Mouse (Mus musculus) layer of hippocampus, adult 6 months (tissue): ENCODE measurements around the gene Garnl3. TPM values are rescaled to one million over a fixed set of nuclear protein-coding genes. Genes with fewer than 3 reads are reported as not detected.

Experiments
- long read RNA-seq, 2 experiments: library from polyadenylated mRNA; unstranded; transcript quantifications; one replicate each; pipeline ENCODE4 v2.0.0; 2019 to 2020
- polyA plus RNA-seq: library from polyadenylated mRNA; unstranded; fragments of <200 nt; fragmentation: Nextera tagmentation; gene quantifications from 2 replicates; pipeline ENCODE4 v1.2.3, GENCODE M21; 2021

The Garnl3 gene
- 16.6 and 19.8 TPM in 2 replicates for polyA plus RNA-seq
- long read RNA-seq, experiment 1, partial matches to known transcripts = 9 of 22 reads
- long read RNA-seq, experiment 1, other reads (novel, unspliced or antisense) = 7 of 22 reads
- long read RNA-seq, experiment 2, transcript Garnl3-201 (28 exons, 3,678 nt) = minor isoform, 22 of 162 reads
- long read RNA-seq, experiment 2, transcript Garnl3-202 (29 exons, 3,578 nt) = major isoform, 30 of 162 reads
- long read RNA-seq, experiment 2, partial matches to known transcripts = 16 of 162 reads
- long read RNA-seq, experiment 2, other reads (novel, unspliced or antisense) = 94 of 162 reads

GRCm38 (mm10) chr2:33131500-33132092, at the start of gene Garnl3:
Gene Garnl3, minus strand, starts transcription at chr2:33131654.

GRCm38 (mm10) chr2:32981725-32982271, 149.7 kb downstream of the Garnl3 start, which contains the start of gene Slc2a8:
Gene Slc2a8, minus strand, starts transcription at chr2:32982083.

GRCm38 (mm10) chr2:32961192-32961995, 170.1 kb downstream of the Garnl3 start, which contains the start of the genes Rpl12 and Lrsam1:
Gene Rpl12, plus strand, starts transcription at chr2:32961559.
Gene Lrsam1, minus strand, starts transcription at chr2:32961614.

Other genes starting within 250 kb of the Garnl3 start
- gene Rpl12, start 170.1 kb downstream of the Garnl3 start, polyA plus RNA-seq = 411 and 455 TPM in 2 replicates
- gene Lrsam1, start 170.0 kb downstream of the Garnl3 start, polyA plus RNA-seq = 7.7 and 9.4 TPM in 2 replicates
- gene Slc2a8, start 149.6 kb downstream of the Garnl3 start, polyA plus RNA-seq = 27.9 and 30.1 TPM in 2 replicates
- gene Angptl2, start 84.4 kb upstream of the Garnl3 start, polyA plus RNA-seq = 0.88 and 3.1 TPM in 2 replicates
- 14.0 and 15.0 TPM in 2 replicates for gene Ralgps1, start 239.8 kb upstream of the Garnl3 start, polyA plus RNA-seq